Mouse (Mus musculus): ENCODE results near the gene Pus7l. TPM values are rescaled to one million over a fixed set of nuclear protein-coding genes. Genes with fewer than 3 reads are reported as not detected.

Gene Pus7l
- total RNA-seq (2012; rRNA removed) (40.1 and 40.6 TPM in 2 replicates), polyA plus RNA-seq (2012; ENCODE audit: insufficient read depth in 1 of 2, insufficient read length in 2 of 2, low read depth in 1 of 2, low replicate concordance in 2 of 2, missing spikeins in 1 of 2) (10 to 100 TPM; 33.2 to 51.2 TPM)

DNA sequence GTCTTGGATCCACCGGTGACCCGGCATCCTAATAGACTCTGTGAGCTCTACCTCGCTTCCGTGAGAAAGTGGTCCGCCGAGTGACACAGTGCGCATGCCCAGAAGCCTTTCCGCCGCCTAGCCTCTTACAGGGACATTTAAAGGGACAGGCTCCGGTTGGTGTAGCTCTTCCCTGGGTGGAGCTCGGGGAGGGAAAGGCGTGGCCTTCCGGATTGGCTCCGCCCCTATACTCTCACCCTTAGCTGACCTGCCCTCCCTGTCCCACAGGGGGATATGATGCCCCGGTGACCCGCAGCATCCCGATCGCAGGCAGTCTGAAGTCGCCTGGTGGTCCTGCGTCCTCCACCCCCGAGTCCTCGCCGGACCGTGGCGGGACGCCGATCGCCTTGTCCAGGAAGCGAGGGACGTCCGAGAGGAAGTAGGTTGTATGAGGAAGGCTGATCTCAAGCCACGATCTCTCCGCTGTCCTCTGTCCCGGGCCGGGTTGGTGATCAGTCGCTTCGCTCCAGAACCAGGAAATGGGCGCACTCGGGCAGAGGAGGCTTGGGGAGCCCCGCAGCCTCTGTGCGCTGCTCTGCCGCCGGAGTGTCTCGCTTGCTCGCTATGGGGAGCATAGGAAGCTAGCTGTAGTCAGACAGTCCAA is at the start of gene Pus7l, which contains the start of gene Irak4:
Gene Pus7l, minus strand, starts transcription at position 139 of the 643 bp plus-strand sequence.
Gene Irak4, plus strand, starts transcription at position 235 of the 643 bp plus-strand sequence.
- Histone ChIP-seq H3K9ac (ENCODE audit: control insufficient read depth, low read depth, low read length, poor library complexity, severe bottlenecking) (peak within 1 kb of the TSS; percentile 87), H3K9me3 (replicated peaks; ENCODE audit: insufficient read depth, low read length) (no peaks in the 10 kb centered on the region), H3K4me3 (ENCODE audit: control insufficient read depth in 1 of 2, insufficient read depth in 1 of 2, low read depth in 2 of 2, low read length in 2 of 2) (peak within 1 kb of the TSS; percentile 90 to 98), H3K79me2 (ENCODE audit: control insufficient read depth, insufficient read depth, low read length, poor library complexity) (peaks cover 13% of the 10 kb centered on the region), H3K27me3 (ENCODE audit: control insufficient read depth in 1 of 2, insufficient read depth in 2 of 2, low read length in 2 of 2) (no peaks in the 10 kb centered on the region), H3K36me3 (ENCODE audit: control insufficient read depth in 1 of 2, insufficient read depth in 2 of 2, low read length in 2 of 2) (peaks cover 0 to 11% of the 10 kb centered on the region in 2 experiments; a peak in 2 of 4 replicates), H3K27ac (ENCODE audit: control insufficient read depth, low read depth, low read length) (peak within 1 kb of the TSS; percentile 76), H3K4me1 (ENCODE audit: control insufficient read depth in 1 of 2, insufficient read depth in 2 of 2, low read length in 2 of 2) (peaks cover 4 to 7% of the 10 kb centered on the region in 2 experiments; a peak in 3 of 4 replicates)
- peak; percentile 100 for DNase-seq (ENCODE audit: low read depth, low spot score)
- TF ChIP-seq ELF1 (IDR thresholded peaks at IDR 0.05; ENCODE audit: low read depth, low read length) (peak; percentile 87), GATA1 (IDR thresholded peaks at IDR 0.05; ENCODE audit: low read depth, low read length) (peak; percentile 69), UBTF (IDR thresholded peaks at IDR 0.05; ENCODE audit: borderline replicate concordance, insufficient read depth, low read depth, low read length) (0 out of 2 replicates have a peak, but pooled peaks have one; percentile 82), RAD21 (IDR thresholded peaks at IDR 0.05; ENCODE audit: low read depth, low read length) (no peak), MYC (IDR thresholded peaks at IDR 0.05; ENCODE audit: low read depth, low read length) (peak; percentile 74; the same call in 1 of the 2 replicates), ETS1 (IDR thresholded peaks at IDR 0.05; ENCODE audit: low read depth, low read length) (peak; percentile 27; the same call in 1 of the 2 replicates), POLR2AphosphoS2 (IDR thresholded peaks at IDR 0.05; ENCODE audit: low read length) (peak; percentile 78), CHD2 (IDR thresholded peaks at IDR 0.05; ENCODE audit: low read length) (no peak), SIN3A (IDR thresholded peaks at IDR 0.05; ENCODE audit: low read length) (peak; percentile 77; the same call in 1 of the 2 replicates), ZMIZ1 (IDR thresholded peaks at IDR 0.05; ENCODE audit: low read depth, low read length) (peak; percentile 72), POLR2A (IDR thresholded peaks at IDR 0.05; ENCODE audit: control insufficient read depth in 1 of 2, insufficient read depth in 1 of 2, low read depth in 1 of 2, low read length in 2 of 2, poor library complexity in 1 of 2) (peak; percentile 93 to 96), HCFC1 (IDR thresholded peaks at IDR 0.05; ENCODE audit: low read depth, low read length) (peak; percentile 77), CTCF (IDR thresholded peaks at IDR 0.05 in 2 of 3, conservative IDR thresholded peaks at IDR 0.05 in 1 of 3; ENCODE audit: control insufficient read depth in 1 of 3, insufficient read depth in 1 of 3, low read depth in 2 of 3, low read length in 3 of 3, poor library complexity in 1 of 3, severe bottlenecking in 1 of 3) (no peak), NRF1 (IDR thresholded peaks at IDR 0.05; ENCODE audit: insufficient read depth, low read depth, low read length, poor library complexity, severe bottlenecking) (peak; percentile 92), NELFE (IDR thresholded peaks at IDR 0.05; ENCODE audit: low read depth, low read length) (peak; percentile 88), TBP (IDR thresholded peaks at IDR 0.05; ENCODE audit: low read depth, low read length) (peak; percentile 87), POLR2AphosphoS5 (IDR thresholded peaks at IDR 0.05; ENCODE audit: borderline replicate concordance, low read depth, low read length) (peak; percentile 64; the same call in 1 of the 2 replicates), SMC3 (IDR thresholded peaks at IDR 0.05; ENCODE audit: low read depth, low read length) (no peak)

- Histone ChIP-seq H3K9ac (ENCODE audit: control insufficient read depth, low read depth, low read length, poor library complexity, severe bottlenecking) (peak overlapping the region; percentile 27; the same call in 1 of the 2 replicates), H3K27ac (ENCODE audit: control insufficient read depth, low read depth, low read length) (peak overlapping the region; percentile 31; the same call in 1 of the 2 replicates), H3K4me1 (ENCODE audit: control insufficient read depth in 1 of 2, insufficient read depth in 2 of 2, low read length in 2 of 2) (peaks cover 22 to 27% of the 10 kb centered on the region in 2 experiments), H3K36me3 (ENCODE audit: control insufficient read depth in 1 of 2, insufficient read depth in 2 of 2, low read length in 2 of 2) (peaks cover 3 to 28% of the 10 kb centered on the region in 2 experiments; a peak in 3 of 4 replicates), H3K27me3 (ENCODE audit: control insufficient read depth in 1 of 2, insufficient read depth in 2 of 2, low read length in 2 of 2) (no peaks in the 10 kb centered on the region), H3K79me2 (ENCODE audit: control insufficient read depth, insufficient read depth, low read length, poor library complexity) (peaks cover 14% of the 10 kb centered on the region), H3K9me3 (replicated peaks; ENCODE audit: insufficient read depth, low read length) (no peaks in the 10 kb centered on the region), H3K4me3 (ENCODE audit: control insufficient read depth in 1 of 2, insufficient read depth in 1 of 2, low read depth in 2 of 2, low read length in 2 of 2) (no peak overlapping the region)
- DNase-seq (ENCODE audit: low read depth, low spot score) = peak; percentile 61
- no peak for TF ChIP-seq MYC (IDR thresholded peaks at IDR 0.05; ENCODE audit: low read depth, low read length)
- TF ChIP-seq ZNF384 (IDR thresholded peaks at IDR 0.05; ENCODE audit: low read depth, low read length) = peak; percentile 91
- TF ChIP-seq KAT2A (conservative IDR thresholded peaks at IDR 0.05; ENCODE audit: low read depth, low read length) = no peak
- peak; percentile 47; the same call in 1 of the 2 replicates for TF ChIP-seq ETS1 (IDR thresholded peaks at IDR 0.05; ENCODE audit: low read depth, low read length)
- 0 out of 2 replicates have a peak, but pooled peaks have one; percentile 10 for TF ChIP-seq NELFE (IDR thresholded peaks at IDR 0.05; ENCODE audit: low read depth, low read length)
- TF ChIP-seq EP300 (IDR thresholded peaks at IDR 0.05; ENCODE audit: low read depth in 1 of 2, low read length in 2 of 2) = peak; percentile 15 to 51; a peak in 1 of 4 replicates
- 0 out of 2 replicates have a peak, but pooled peaks have one; percentile 57 for TF ChIP-seq MAFK (IDR thresholded peaks at IDR 0.05; ENCODE audit: borderline replicate concordance, low read depth, low read length)
- peak; percentile 16; the same call in 1 of the 2 replicates for TF ChIP-seq RCOR1 (IDR thresholded peaks at IDR 0.05; ENCODE audit: low read depth, low read length)
These were observed 48.0 kb upstream of the Pus7l start for GRCm38 (mm10) chr15:94591356-94591755.

Measured in MEL (cell line).